Mouse (Mus musculus) CH12.LX (cell line): ENCODE measurements at regions not wholly inside any gene's neighbourhood (a gene's known extent, or its start where the extent isn't known, plus 50 kb on each side); places are given as distances from the start of the nearest gene placed in this dataset.

Experiments used
- DNase-seq: peaks from one replicate; pipeline ENCODE4 v3.0.0-alpha.2; 2013; ENCODE audit errors: extremely low read depth
- H3K27ac ChIP-seq: 2 replicates; pipeline ENCODE4 v1.5.1; 2012; ENCODE audit warnings: low read depth, mild to moderate bottlenecking, control low read depth, moderate library complexity; ENCODE audit not compliant: insufficient read depth
- H3K27me3 ChIP-seq: replicated peaks from 2 replicates; pipeline ENCODE3; 2012; ENCODE audit warnings: inconsistent platforms
- H3K36me3 ChIP-seq, 2 experiments: replicated peaks in 1 of 2; 2 replicates each; pipeline versions ENCODE3 to v1.6.1; 2012; ENCODE audit warnings: inconsistent platforms in 1 of 2, low read length in 1 of 2, mild to moderate bottlenecking in 1 of 2, mixed read lengths in 1 of 2, moderate library complexity in 1 of 2; ENCODE audit not compliant: control insufficient read depth in 1 of 2, insufficient read depth in 1 of 2
- H3K4me1 ChIP-seq, 2 experiments: 2 replicates each; pipeline ENCODE4 v1.6.1; 2012; ENCODE audit warnings: inconsistent platforms in 1 of 2, moderate library complexity in 1 of 2; ENCODE audit not compliant: insufficient read depth in 2 of 2, control insufficient read depth in 1 of 2
- H3K4me2 ChIP-seq: 2 replicates; pipeline ENCODE4 v1.6.1; 2012; ENCODE audit warnings: low read depth, mild to moderate bottlenecking, control low read depth; ENCODE audit not compliant: poor library complexity, insufficient read depth, severe bottlenecking
- H3K4me3 ChIP-seq, 3 experiments: fragments of 150-350 bp in 1 of 3; sonication (generic) in 1 of 3; replicated peaks in 1 of 3; 2 replicates each; pipeline versions ENCODE3 to v1.5.1; 2011 to 2012; ENCODE audit warnings: low read depth in 2 of 3, low read length in 2 of 3, mild to moderate bottlenecking in 2 of 3, moderate library complexity in 2 of 3, control low read depth in 1 of 3, improper control_type of control experiment in 1 of 3, inconsistent platforms in 1 of 3, mixed read lengths in 1 of 3; ENCODE audit not compliant: poor library complexity in 1 of 3
- H3K79me2 ChIP-seq: replicated peaks from 2 replicates; pipeline ENCODE4 v1.6.1; 2012; ENCODE audit warnings: mild to moderate bottlenecking, moderate library complexity; ENCODE audit not compliant: control insufficient read depth, poor library complexity, insufficient read depth, severe bottlenecking; ENCODE audit errors: extremely low read depth
- H3K9ac ChIP-seq: 2 replicates; pipeline ENCODE4 v1.6.1; 2012; ENCODE audit warnings: low read depth, mild to moderate bottlenecking, control low read depth, moderate library complexity; ENCODE audit not compliant: insufficient read depth
- H3K9me3 ChIP-seq: replicated peaks from 2 replicates; pipeline ENCODE3; 2012; ENCODE audit warnings: low read length, inconsistent platforms, mixed read lengths
- CHD1 ChIP-seq: IDR thresholded peaks from 2 replicates; pipeline ENCODE4 v1.6.1; 2012; ENCODE audit warnings: low read depth, low read length, improper control_type of control experiment, inconsistent platforms
- E2F4 ChIP-seq: IDR thresholded peaks from 2 replicates; pipeline ENCODE4 v1.6.1; 2011; ENCODE audit warnings: low read depth, low read length, improper control_type of control experiment; ENCODE audit not compliant: insufficient replicate concordance
- ELF1 ChIP-seq: IDR thresholded peaks from 2 replicates; pipeline ENCODE4 v1.6.1; 2014; ENCODE audit warnings: low read depth, mild to moderate bottlenecking, inconsistent platforms, low read length, improper control_type of control experiment
- EP300 ChIP-seq: IDR thresholded peaks from 2 replicates; pipeline ENCODE4 v1.6.1; 2011; ENCODE audit warnings: low read length, improper control_type of control experiment
- GABPA ChIP-seq: IDR thresholded peaks from 2 replicates; pipeline ENCODE4 v1.6.1; 2012; ENCODE audit warnings: low read depth, low read length, improper control_type of control experiment, inconsistent platforms; ENCODE audit not compliant: insufficient replicate concordance
- JUN ChIP-seq: IDR thresholded peaks from 2 replicates; pipeline ENCODE4 v1.6.1; 2011; ENCODE audit warnings: low read depth, mild to moderate bottlenecking, low read length, improper control_type of control experiment, moderate library complexity; ENCODE audit not compliant: insufficient read depth
- MAFK ChIP-seq: IDR thresholded peaks from 2 replicates; pipeline ENCODE4 v1.6.1; 2011; ENCODE audit warnings: low read length, improper control_type of control experiment; ENCODE audit not compliant: insufficient replicate concordance
- MAZ ChIP-seq: IDR thresholded peaks from 2 replicates; pipeline ENCODE4 v1.6.1; 2012; ENCODE audit warnings: low read depth, mild to moderate bottlenecking, inconsistent platforms, low read length, improper control_type of control experiment, moderate library complexity
- MXI1 ChIP-seq: IDR thresholded peaks from 2 replicates; pipeline ENCODE4 v1.6.1; 2011; ENCODE audit warnings: mild to moderate bottlenecking, low read depth, low read length, improper control_type of control experiment
- MYC ChIP-seq: IDR thresholded peaks from 2 replicates; pipeline ENCODE4 v1.6.1; 2011; ENCODE audit warnings: low read depth, mild to moderate bottlenecking, improper control_type of control experiment, low read length
- NELFE ChIP-seq: IDR thresholded peaks from 2 replicates; pipeline ENCODE4 v1.6.1; 2011; ENCODE audit warnings: low read depth, low read length, improper control_type of control experiment
- POLR2AphosphoS2 ChIP-seq: IDR thresholded peaks from 2 replicates; pipeline ENCODE4 v1.6.1; 2011; ENCODE audit warnings: low read depth, low read length, improper control_type of control experiment
- RCOR1 ChIP-seq: conservative IDR thresholded peaks from 2 replicates; pipeline ENCODE4 v1.6.1; 2012; ENCODE audit warnings: low read depth, mild to moderate bottlenecking, inconsistent platforms, low read length, improper control_type of control experiment
- SMC3 ChIP-seq: IDR thresholded peaks from 2 replicates; pipeline ENCODE4 v1.6.1; 2011; ENCODE audit warnings: low read depth, low read length, improper control_type of control experiment
- TBP ChIP-seq: conservative IDR thresholded peaks from 2 replicates; pipeline ENCODE4 v1.6.1; 2011; ENCODE audit warnings: low read depth, low read length, improper control_type of control experiment
- TCF12 ChIP-seq: IDR thresholded peaks from 2 replicates; pipeline ENCODE4 v1.6.1; 2014; ENCODE audit warnings: low read depth, mild to moderate bottlenecking, inconsistent platforms, low read length, improper control_type of control experiment
- UBTF ChIP-seq: IDR thresholded peaks from 2 replicates; pipeline ENCODE4 v1.6.1; 2012; ENCODE audit warnings: low read depth, mild to moderate bottlenecking, inconsistent platforms, low read length, improper control_type of control experiment, moderate library complexity
- USF1 ChIP-seq: IDR thresholded peaks from 2 replicates; pipeline ENCODE4 v1.6.1; 2014; ENCODE audit warnings: low read depth, mild to moderate bottlenecking, inconsistent platforms, low read length, improper control_type of control experiment
- USF2 ChIP-seq: conservative IDR thresholded peaks from 2 replicates; pipeline ENCODE4 v1.6.1; 2011; ENCODE audit warnings: low read depth, low read length, improper control_type of control experiment
- ZKSCAN1 ChIP-seq: IDR thresholded peaks from 2 replicates; pipeline ENCODE4 v1.6.1; 2012; ENCODE audit warnings: low read depth, inconsistent platforms, low read length, improper control_type of control experiment, borderline replicate concordance
- ZMIZ1 ChIP-seq: IDR thresholded peaks from 2 replicates; pipeline ENCODE4 v1.6.1; 2012; ENCODE audit warnings: low read depth, mild to moderate bottlenecking, inconsistent platforms, low read length, improper control_type of control experiment
- dilution Hi-C: fragments of 300-500 bp; cut with MboI; formaldehyde crosslinking; loops from 2 replicates; pipeline ENCODE4 v1.14.3; 2020; ENCODE audit warnings: low sequenced_read_pairs; ENCODE audit not compliant: extremely low pct_unique_long_range_greater_than_20kb, extremely low pct_ligation_motif_present
- in situ Hi-C: fragments of 300-500 bp; cut with MboI; formaldehyde crosslinking; loops from 3 replicates; pipeline ENCODE4 v1.14.3; 2019; ENCODE audit warnings: low sequenced_read_pairs, low pct_ligation_motif_present, low pct_unique_long_range_greater_than_20kb, mixed read lengths

- no peak overlapping the region for H3K27ac ChIP-seq
Observed at GRCm38 (mm10) chr1:167981292-167981691, 292.3 kb downstream of the Lmx1a start.

DNA sequence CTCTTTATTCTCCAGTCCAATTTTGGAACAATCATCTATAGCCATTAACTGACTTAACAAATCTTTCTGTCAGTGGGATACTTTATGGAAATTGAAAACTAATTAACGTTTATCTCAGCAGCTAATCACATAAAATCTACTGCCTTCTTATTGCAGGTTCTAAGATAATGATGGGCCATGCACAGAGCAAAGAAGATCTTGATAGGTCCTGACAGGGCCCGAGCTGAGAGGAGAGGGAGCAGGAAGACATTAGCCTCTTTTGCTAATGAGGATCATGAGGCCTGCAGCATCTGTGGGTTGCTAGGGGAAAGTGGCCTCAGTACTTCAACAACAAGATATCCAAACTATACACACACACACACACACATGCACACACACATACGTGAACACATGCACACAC lies 318.4 kb downstream of the Lmx1a start:
- dilution Hi-C loops = no loop called here
- H3K27me3 ChIP-seq = no peaks in the 10 kb centered on the region
- H3K9ac ChIP-seq = no peak overlapping the region
- peaks cover 41% of the 10 kb centered on the region for H3K9me3 ChIP-seq
- no peaks in the 10 kb centered on the region for H3K4me1 ChIP-seq
- in situ Hi-C loops = no loop called here
- no peak for DNase-seq
- no peak for TF ChIP-seq RCOR1
- TF ChIP-seq CHD1 = no peak
- TF ChIP-seq TBP = no peak
- TF ChIP-seq EP300 = no peak
- no peak for TF ChIP-seq MAFK
- no peak for TF ChIP-seq ZMIZ1
- TF ChIP-seq JUN = no peak
- no peak for TF ChIP-seq USF2
- no peaks in the 10 kb centered on the region for H3K79me2 ChIP-seq
- H3K4me2 ChIP-seq = no peak overlapping the region
- H3K4me3 ChIP-seq = no peak overlapping the region
- H3K36me3 ChIP-seq = no peaks in the 10 kb centered on the region
- no peak overlapping the region for H3K27ac ChIP-seq

More at GRCm38 (mm10) chr1:167981292-167981691, 292.3 kb downstream of the Lmx1a start:
- dilution Hi-C loops (no loop called here), in situ Hi-C loops (no loop called here)
- Histone ChIP-seq H3K4me2 (no peak overlapping the region), H3K79me2 (no peaks in the 10 kb centered on the region), H3K4me1 (no peaks in the 10 kb centered on the region), H3K27me3 (no peaks in the 10 kb centered on the region), H3K9ac (no peak overlapping the region), H3K36me3 (no peaks in the 10 kb centered on the region), H3K9me3 (peaks cover 45% of the 10 kb centered on the region), H3K4me3 (no peak overlapping the region)
- no peak for TF ChIP-seq USF2
- no peak for TF ChIP-seq MYC
- no peak for TF ChIP-seq MAZ
- no peak for TF ChIP-seq GABPA
- TF ChIP-seq ELF1 = no peak
- no peak for TF ChIP-seq JUN
- TF ChIP-seq RCOR1 = no peak
- no peak for TF ChIP-seq MAFK
- no peak for TF ChIP-seq E2F4
- no peak for TF ChIP-seq SMC3
- TF ChIP-seq ZKSCAN1 = no peak
- TF ChIP-seq MXI1 = no peak
- TF ChIP-seq TCF12 = no peak
- no peak for TF ChIP-seq USF1
- no peak for TF ChIP-seq UBTF
- TF ChIP-seq NELFE = no peak
- no peak for TF ChIP-seq TBP
- TF ChIP-seq POLR2AphosphoS2 = no peak
- no peak for DNase-seq
